ENCODE assay signal across 8 mouse cellular contexts in genomic region chr14:52014271-52014760, GRCm38 (mm10). TPM values are rescaled to one million over a fixed set of nuclear protein-coding genes. Genes with fewer than 3 reads are reported as not detected.
DNase-seq lines count a peak whose midpoint lies in the region; ATAC-seq and TF ChIP-seq lines count a peak whose summit lies in the region.

No protein-coding gene starts in this region.

- H3K4me2 ChIP-seq in lung, embryonic 16.5 days (ENCODE audit: low read depth, low read length): peak overlapping the region; percentile 65
- peak overlapping the region; percentile 63 for H3K4me2 ChIP-seq in forebrain, embryonic 14.5 days (ENCODE audit: low read length)
- peak overlapping the region; percentile 58 for H3K4me2 ChIP-seq in limb, embryonic 11.5 days (ENCODE audit: low read depth, severe bottlenecking)

- H3K9ac ChIP-seq in lung, embryonic 16.5 days (ENCODE audit: low read length): peak overlapping the region; percentile 83
- H3K9ac ChIP-seq in forebrain, embryonic 14.5 days (ENCODE audit: low read length): peak overlapping the region; percentile 96
- peak overlapping the region; percentile 92 for H3K9ac ChIP-seq in limb, embryonic 11.5 days (ENCODE audit: low read length)

- 0% methylated on average over 13 of the region's 80 CpGs for WGBS in lung, embryonic 16.5 days
- no CpG with 5 or more reads among the region's 80 CpGs for WGBS in forebrain, embryonic 14.5 days
- 0% methylated on average over 4 of the region's 80 CpGs for WGBS in limb, embryonic 11.5 days
- WGBS in olfactory bulb, adult 2 months: 1% methylated on average over 27 of the region's 80 CpGs

- peak overlapping the region; percentile 92 for H3K27ac ChIP-seq in lung, embryonic 16.5 days (ENCODE audit: low read length)
- peak overlapping the region; percentile 99 for H3K27ac ChIP-seq in forebrain, embryonic 14.5 days (ENCODE audit: low read depth, low read length)
- peak overlapping the region; percentile 96 for H3K27ac ChIP-seq in limb, embryonic 11.5 days (replicated peaks; ENCODE audit: low read depth, low read length)
- H3K27ac ChIP-seq in olfactory bulb, adult 2 months (ENCODE audit: insufficient read depth, low read depth, low read length): no peak overlapping the region

- peak overlapping the region; percentile 69 for H3K4me3 ChIP-seq in lung, embryonic 16.5 days (ENCODE audit: low read length)
- H3K4me3 ChIP-seq in forebrain, embryonic 14.5 days (ENCODE audit: low read depth, low read length): peak overlapping the region; percentile 64
- peak overlapping the region; percentile 70 for H3K4me3 ChIP-seq in limb, embryonic 11.5 days (ENCODE audit: low read depth, low read length)
- peak overlapping the region; percentile 60 for H3K4me3 ChIP-seq in olfactory bulb, adult 2 months (ENCODE audit: insufficient read depth, low read depth, low read length)

- ATAC-seq in lung, embryonic 16.5 days (ENCODE audit: low read depth): peak; percentile 49
- no peak; the same call in 1 of the 2 replicates for ATAC-seq in forebrain, embryonic 14.5 days
- ATAC-seq in limb, embryonic 11.5 days (ENCODE audit: insufficient number of reproducible peaks, low FRiP score, low TSS enrichment, low read depth): no peak

- H3K9me3 ChIP-seq in lung, embryonic 16.5 days (ENCODE audit: control insufficient read depth, low read length): no peaks in the 10 kb centered on the region
- H3K9me3 ChIP-seq in forebrain, embryonic 14.5 days (replicated peaks; ENCODE audit: control insufficient read depth, low read length): no peaks in the 10 kb centered on the region
- H3K9me3 ChIP-seq in limb, embryonic 11.5 days (ENCODE audit: control insufficient read depth, low read length): no peaks in the 10 kb centered on the region

- TF ChIP-seq CTCF in olfactory bulb, adult 2 months (IDR thresholded peaks at IDR 0.05; ENCODE audit: insufficient read depth, low read depth, low read length): no peak

- peaks cover 36% of the 10 kb centered on the region for H3K4me1 ChIP-seq in lung, embryonic 16.5 days (replicated peaks; ENCODE audit: control insufficient read depth, insufficient read depth, low read length)
- H3K4me1 ChIP-seq in forebrain, embryonic 14.5 days (ENCODE audit: control insufficient read depth, insufficient read depth, low read length): peaks cover 50% of the 10 kb centered on the region
- peaks cover 36% of the 10 kb centered on the region for H3K4me1 ChIP-seq in limb, embryonic 11.5 days (ENCODE audit: control insufficient read depth, insufficient read depth, low read length)
- H3K4me1 ChIP-seq in olfactory bulb, adult 2 months (ENCODE audit: control insufficient read depth, insufficient read depth, low read length): peaks cover 23% of the 10 kb centered on the region

- no peak for DNase-seq in lung, postnatal 10 days
- DNase-seq in forebrain, embryonic 14.5 days (ENCODE audit: low spot score): peak; percentile 45
- DNase-seq in limb, embryonic 11.5 days (ENCODE audit: low spot score): no peak
- DNase-seq in cerebellum, adult 9-10 months: no peak
- DNase-seq in right cerebral cortex, postnatal 25 days: no peak
- DNase-seq in right cerebral cortex, postnatal 36 days (ENCODE audit: low spot score in 2 of 2): no peak

- no peak for TF ChIP-seq POLR2A in olfactory bulb, adult 2 months (IDR thresholded peaks at IDR 0.05; ENCODE audit: insufficient read depth, low read depth, low read length)

- no peaks in the 10 kb centered on the region for H3K27me3 ChIP-seq in lung, embryonic 16.5 days (ENCODE audit: control insufficient read depth, insufficient read depth, low read depth, low read length)
- H3K27me3 ChIP-seq in forebrain, embryonic 14.5 days (replicated peaks; ENCODE audit: control insufficient read depth, insufficient read depth, low read length): no peaks in the 10 kb centered on the region
- H3K27me3 ChIP-seq in limb, embryonic 11.5 days (ENCODE audit: control insufficient read depth, insufficient read depth, low read length): no peaks in the 10 kb centered on the region

- H3K36me3 ChIP-seq in lung, embryonic 16.5 days (ENCODE audit: control insufficient read depth, insufficient read depth, low read length): no peaks in the 10 kb centered on the region
- peaks cover 4% of the 10 kb centered on the region; the same call in 1 of the 2 replicates for H3K36me3 ChIP-seq in forebrain, embryonic 14.5 days (ENCODE audit: control insufficient read depth, insufficient read depth, low read length)
- H3K36me3 ChIP-seq in limb, embryonic 11.5 days (ENCODE audit: control insufficient read depth, insufficient read depth, low read length): no peaks in the 10 kb centered on the region

RNA-seq across cellular contexts. Expression of gene Tmem253, which starts 1.1 kb away (rescaled TPM):
- 0.21 and 0.34 TPM in 2 replicates for polyA plus RNA-seq in lung, embryonic 16.5 days (2015; fragmentation: Nextera tagmentation; extraction: Ambion mirVana)
- polyA plus RNA-seq in forebrain, embryonic 14.5 days (2014; fragmentation: Nextera tagmentation; extraction: Ambion mirVana): 0.46 and 0.56 TPM in 2 replicates
- polyA plus RNA-seq in limb, embryonic 11.5 days (2014; fragmentation: Nextera tagmentation; extraction: Ambion mirVana): 0.60 and 1.3 TPM in 2 replicates
- not detected in 2 replicates for polyA plus RNA-seq in olfactory bulb, adult 2 months (2012; ENCODE audit: insufficient read depth, insufficient read length, low replicate concordance, missing spikeins)

RNA-seq across cellular contexts. Expression of gene Zfp219, which starts 6.2 kb away (rescaled TPM):
- polyA plus RNA-seq in lung, embryonic 16.5 days (2015; fragmentation: Nextera tagmentation; extraction: Ambion mirVana): 20.1 and 20.8 TPM in 2 replicates
- 41.0 and 42.0 TPM in 2 replicates for polyA plus RNA-seq in forebrain, embryonic 14.5 days (2014; fragmentation: Nextera tagmentation; extraction: Ambion mirVana)
- polyA plus RNA-seq in limb, embryonic 11.5 days (2014; fragmentation: Nextera tagmentation; extraction: Ambion mirVana): 51.6 and 52.0 TPM in 2 replicates
- polyA plus RNA-seq in olfactory bulb, adult 2 months (2012; ENCODE audit: insufficient read depth, insufficient read length, low replicate concordance, missing spikeins): not detected in 2 replicates

RNA-seq across cellular contexts. Expression of gene Olfr221, which starts 27.9 kb away (rescaled TPM):
- polyA plus RNA-seq in lung, embryonic 16.5 days (2015; fragmentation: Nextera tagmentation; extraction: Ambion mirVana): not detected in 2 replicates
- not detected in 2 replicates for polyA plus RNA-seq in forebrain, embryonic 14.5 days (2014; fragmentation: Nextera tagmentation; extraction: Ambion mirVana)
- polyA plus RNA-seq in limb, embryonic 11.5 days (2014; fragmentation: Nextera tagmentation; extraction: Ambion mirVana): not detected in 2 replicates
- not detected in 2 replicates for polyA plus RNA-seq in olfactory bulb, adult 2 months (2012; ENCODE audit: insufficient read depth, insufficient read length, low replicate concordance, missing spikeins)

RNA-seq across cellular contexts. Expression of gene Arhgef40, which starts 29.8 kb away (rescaled TPM):
- polyA plus RNA-seq in lung, embryonic 16.5 days (2015; fragmentation: Nextera tagmentation; extraction: Ambion mirVana): 95.0 and 98.4 TPM in 2 replicates
- polyA plus RNA-seq in forebrain, embryonic 14.5 days (2014; fragmentation: Nextera tagmentation; extraction: Ambion mirVana): 49.5 and 51.1 TPM in 2 replicates
- 154 and 158 TPM in 2 replicates for polyA plus RNA-seq in limb, embryonic 11.5 days (2014; fragmentation: Nextera tagmentation; extraction: Ambion mirVana)
- polyA plus RNA-seq in olfactory bulb, adult 2 months (2012; ENCODE audit: insufficient read depth, insufficient read length, low replicate concordance, missing spikeins): not detected in 2 replicates
